Mouse (Mus musculus): ENCODE measurements around the gene Susd3. TPM values are rescaled to one million over a fixed set of nuclear protein-coding genes. Genes with fewer than 3 reads are reported as not detected.

Gene Susd3
- 10 to 100 TPM; 60.4 to 88.7 TPM for polyA plus RNA-seq (2017; shearing (Covaris generic))

DNA sequence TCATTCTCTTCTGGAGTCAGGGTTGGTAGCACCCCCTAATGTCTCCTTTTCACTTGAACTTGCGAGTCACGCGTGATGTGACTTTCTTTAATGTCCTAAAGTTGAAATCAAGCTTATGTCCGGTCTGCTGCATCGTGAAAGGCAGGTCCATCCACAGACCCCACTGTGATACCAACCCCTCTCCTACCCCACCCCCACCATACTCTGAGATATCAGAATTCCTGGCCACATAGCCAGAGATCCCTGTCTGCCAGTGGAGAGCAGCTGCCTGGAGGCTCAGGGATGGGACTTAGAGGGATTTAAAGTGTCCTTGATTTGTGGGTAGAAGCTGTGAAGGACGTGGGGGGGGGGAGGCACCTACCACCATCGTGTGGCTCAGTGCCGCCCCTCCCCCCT, at the start of gene Susd3:
Susd3 (minus strand) TSS at position 240 of the 396 bp plus-strand sequence.
- no peak for ATAC-seq

GRCm38 (mm10) chr13:49296270-49296669, 47.8 kb upstream of the Susd3 start:
- no peak for ATAC-seq

- no peak for ATAC-seq
These were observed 45.6 kb upstream of the Susd3 start for GRCm38 (mm10) chr13:49294108-49294507.

GRCm38 (mm10) chr13:49291949-49292348, 43.4 kb upstream of the Susd3 start:
- ATAC-seq: no peak

GRCm38 (mm10) chr13:49291398-49291797, 42.9 kb upstream of the Susd3 start:
- no peak for ATAC-seq

DNA sequence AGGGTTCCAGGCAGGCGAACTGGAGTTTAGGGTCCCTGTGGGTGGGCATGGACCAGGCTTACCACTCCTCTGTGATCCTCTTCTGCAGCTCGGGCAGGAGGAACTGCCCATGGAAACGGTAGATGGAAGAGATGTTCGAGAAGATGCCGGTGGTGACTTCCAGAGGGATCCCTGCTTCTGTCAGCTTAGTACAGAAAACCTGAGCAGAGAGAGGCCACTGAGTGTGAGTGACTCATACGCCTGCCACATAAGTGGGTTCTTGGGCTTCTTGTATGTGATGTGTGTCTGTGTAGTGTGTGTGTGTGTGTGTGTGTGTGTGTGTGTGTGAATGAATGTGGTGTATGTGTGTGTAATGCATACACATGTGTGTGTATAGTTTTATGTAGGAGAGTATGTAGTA, 38.7 kb upstream of the Susd3 start:
- no peak for ATAC-seq

DNA sequence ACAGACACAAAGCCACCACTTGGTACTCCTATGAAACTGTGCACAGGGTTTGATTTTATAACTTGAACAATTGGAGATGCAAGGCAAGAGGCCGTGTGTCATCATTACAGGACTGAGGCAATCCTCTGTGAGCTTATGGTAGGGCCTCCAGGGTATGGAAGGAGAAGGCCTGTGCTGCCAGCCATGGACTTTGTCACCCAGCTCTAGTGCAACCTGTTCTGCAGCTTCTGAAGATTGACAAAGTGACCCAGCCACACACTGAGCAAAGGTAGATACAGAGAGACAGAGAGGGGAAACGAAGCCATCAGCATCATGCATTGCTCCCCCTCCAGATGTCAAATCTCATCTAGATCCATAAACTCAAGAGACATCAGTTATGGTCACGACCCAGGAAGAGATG, 38.2 kb upstream of the Susd3 start:
- no peak for ATAC-seq

- ATAC-seq: no peak
These were observed 35.2 kb upstream of the Susd3 start for GRCm38 (mm10) chr13:49283686-49284085.

- ATAC-seq: no peak
These were observed 33.7 kb upstream of the Susd3 start for GRCm38 (mm10) chr13:49282168-49282567.

GRCm38 (mm10) chr13:49271831-49272765, 23.6 kb upstream of the Susd3 start:
- peak; percentile 35 for ATAC-seq

DNA sequence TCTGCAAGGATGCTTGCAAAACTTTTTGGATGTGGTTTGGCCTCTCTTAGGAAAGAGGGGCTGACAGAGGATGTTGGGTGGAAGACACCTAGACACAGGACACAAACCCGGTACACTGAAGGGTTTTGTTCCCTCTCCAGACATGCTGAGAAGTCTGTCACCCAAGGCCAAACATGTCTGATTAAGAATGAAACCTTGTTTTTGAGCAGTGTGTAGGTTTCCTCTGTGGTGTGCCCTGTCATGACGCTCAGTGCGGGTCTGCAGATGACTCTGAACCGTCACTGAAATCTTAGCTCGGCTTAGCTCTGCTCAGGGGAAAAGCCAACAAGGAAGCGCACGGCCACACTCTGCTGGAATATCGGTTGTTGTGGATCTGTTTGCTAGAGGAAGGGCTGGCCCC, 22.0 kb upstream of the Susd3 start:
- peak; percentile 60 for ATAC-seq

DNA sequence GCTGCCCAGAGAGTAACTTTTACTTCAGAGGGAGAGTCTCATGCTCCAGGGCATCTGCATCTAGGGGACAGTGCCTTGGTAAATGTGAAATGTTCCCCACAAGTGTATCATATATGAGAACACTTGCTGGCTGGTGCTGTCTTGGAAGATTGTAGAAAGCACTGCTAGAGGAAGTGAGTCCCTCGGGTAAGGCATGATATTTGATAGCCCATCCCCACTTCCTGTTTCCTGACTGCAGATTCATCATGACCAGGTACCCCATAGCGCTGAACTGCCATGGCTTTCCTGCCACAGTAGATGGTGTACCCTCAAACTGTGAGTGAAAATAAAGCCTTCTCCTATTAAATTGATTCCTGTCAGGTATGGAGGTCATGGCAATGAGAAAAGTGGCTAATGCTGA, 19.1 kb upstream of the Susd3 start:
- peak; percentile 63 for ATAC-seq

GRCm38 (mm10) chr13:49260036-49260722, 11.7 kb upstream of the Susd3 start:
- ATAC-seq: peak; percentile 65

DNA sequence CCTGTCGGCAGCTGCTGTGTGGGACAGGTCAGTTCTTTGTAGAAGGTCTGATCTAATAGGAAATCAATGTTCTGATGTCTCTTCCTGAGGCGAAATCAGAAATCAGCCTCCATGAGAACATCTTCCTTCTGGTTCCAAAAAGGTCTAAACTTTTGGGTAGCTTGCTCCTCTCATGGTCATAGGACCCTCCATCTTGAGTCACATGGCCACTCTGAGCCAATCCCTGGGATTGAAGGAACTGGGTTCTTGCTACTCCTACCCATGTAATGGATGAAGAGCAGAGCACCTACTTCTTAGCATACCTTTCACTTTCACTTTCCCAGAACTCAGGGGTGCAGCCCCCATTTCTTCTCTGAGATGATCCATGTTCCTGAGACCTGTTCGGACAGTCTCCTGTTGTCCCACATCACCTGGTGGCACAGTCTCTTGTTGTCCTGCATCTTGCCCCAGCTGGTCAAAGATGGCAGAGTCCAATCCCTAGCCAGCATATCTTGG, 9.4 kb upstream of the Susd3 start:
- ATAC-seq: peak; percentile 56

- no peak for ATAC-seq
These were observed 4.2 kb upstream of the Susd3 start for GRCm38 (mm10) chr13:49252746-49253145.

DNA sequence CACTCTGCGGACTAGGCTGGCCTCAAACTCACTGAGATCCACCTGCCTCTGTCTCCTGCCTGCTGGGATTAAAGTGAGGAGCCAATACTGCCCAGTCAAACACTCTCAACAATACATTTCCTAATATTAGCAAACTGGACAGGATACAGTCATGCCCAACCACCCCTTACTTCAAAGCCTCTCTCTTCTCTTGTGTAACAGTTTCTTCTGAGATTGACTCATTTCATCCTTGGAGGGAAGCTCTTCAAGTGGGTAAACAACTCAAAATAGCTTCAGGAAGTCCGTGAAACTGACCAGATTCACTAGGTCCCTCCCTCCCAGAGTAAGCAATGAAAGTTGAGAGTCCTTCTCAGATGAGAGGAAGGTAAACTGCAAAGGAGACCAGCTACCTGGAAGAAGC, 3.6 kb upstream of the Susd3 start:
- ATAC-seq: no peak

- no peak for ATAC-seq
These were observed 2.4 kb upstream of the Susd3 start for GRCm38 (mm10) chr13:49250716-49251517.

DNA sequence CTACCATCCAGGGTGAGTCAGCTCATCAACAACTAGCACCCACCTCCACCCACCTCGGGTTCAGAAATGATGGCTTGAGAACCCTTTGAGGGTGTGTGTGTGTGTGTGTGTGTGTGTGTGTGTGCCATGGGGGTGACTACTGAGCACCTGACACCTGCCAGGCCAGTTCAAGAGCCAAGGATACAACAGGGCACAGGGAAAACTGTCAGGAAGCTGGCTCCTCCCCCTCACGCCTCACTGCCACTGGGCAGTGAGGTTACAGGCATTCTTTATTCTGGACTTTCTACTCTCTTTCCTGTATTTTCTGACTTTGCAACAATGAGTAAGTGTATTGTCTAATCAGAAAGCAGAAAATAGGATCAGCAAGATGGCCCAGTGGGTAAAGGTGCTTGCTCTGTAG, 1.1 kb upstream of the Susd3 start:
- ATAC-seq: no peak

GRCm38 (mm10) chr13:49248923-49249322, 417 bp upstream of the Susd3 start:
- no peak for ATAC-seq

- peak; percentile 79 for ATAC-seq
These were observed 603 bp downstream of the Susd3 start for GRCm38 (mm10) chr13:49247740-49248466.

DNA sequence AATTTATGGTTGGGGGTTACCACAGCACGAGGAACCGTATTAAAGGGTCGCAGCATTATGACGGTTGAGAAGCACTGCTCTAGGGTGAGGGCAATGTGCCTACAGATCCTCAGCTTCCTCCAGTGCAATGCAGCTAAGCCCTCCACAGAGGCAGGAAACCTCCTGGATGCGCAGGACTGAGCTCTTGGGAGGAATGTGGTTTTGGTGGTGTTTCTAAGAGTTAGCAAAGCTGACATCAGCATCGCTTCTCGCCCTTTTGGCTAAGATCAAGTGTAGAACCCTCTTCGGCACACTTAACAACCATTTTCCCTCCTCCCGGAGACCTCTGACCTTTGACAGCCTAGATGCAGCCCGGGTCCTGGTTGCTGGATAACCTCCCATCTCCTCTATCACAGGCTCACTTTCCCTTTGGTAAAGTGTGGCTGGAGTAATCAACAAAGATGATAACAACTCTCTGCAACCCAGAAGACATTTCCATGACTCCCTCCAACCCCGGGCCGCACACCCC, 1.2 kb downstream of the Susd3 start:
- peak; percentile 5 for ATAC-seq

- ATAC-seq: no peak
These were observed 1.9 kb downstream of the Susd3 start for GRCm38 (mm10) chr13:49246626-49247025.
